Mouse (Mus musculus): ENCODE data around the gene Dnttip1. TPM values are rescaled to one million over a fixed set of nuclear protein-coding genes. Genes with fewer than 3 reads are reported as not detected.
"Not testable (repeated sequence)": the region's sequence is repeated elsewhere in the genome, so short reads cannot be mapped to it uniquely, and the experiment has no call there.

Gene Dnttip1
- polyA plus RNA-seq (2012; rRNA removed) = 29.9 and 49.6 TPM in 2 replicates

DNA sequence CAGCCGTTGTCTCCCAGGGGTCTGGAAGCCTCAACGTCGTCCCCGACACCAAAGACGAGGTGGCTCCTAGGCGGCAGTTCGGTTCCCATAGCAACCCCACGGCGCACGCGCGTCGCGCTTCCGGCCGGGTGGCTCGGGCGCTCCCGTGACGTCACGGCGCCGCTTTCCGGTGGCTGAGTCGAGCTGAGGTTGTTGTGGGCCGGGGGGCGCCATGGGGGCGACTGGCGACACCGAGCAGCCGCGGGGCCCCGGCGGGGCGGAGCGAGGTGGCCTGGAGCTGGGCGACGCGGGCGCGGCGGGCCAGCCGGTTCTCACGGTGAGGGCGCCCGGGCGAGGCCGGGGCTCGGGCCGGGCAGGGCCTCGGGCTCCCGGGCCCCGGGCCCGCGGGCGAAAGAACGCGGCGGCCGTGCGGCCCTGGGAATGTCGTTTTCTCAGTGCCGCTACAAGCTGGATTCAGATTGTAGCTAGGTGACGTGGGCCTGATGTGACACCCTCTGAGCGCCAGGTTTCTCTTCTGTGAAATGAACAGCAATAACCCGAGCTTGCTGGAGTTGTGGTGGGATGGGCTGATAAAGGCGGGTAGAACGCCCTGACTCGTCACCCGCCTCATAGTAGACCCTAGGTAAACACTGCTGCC is at the start of gene Dnttip1, which contains the start of gene Wfdc3:
Dnttip1 (plus strand) TSS at position 141 of the 637 bp plus-strand sequence.
Wfdc3 (minus strand) TSS at position 89 of the 637 bp plus-strand sequence.
- DNase-seq (ENCODE audit: low read depth) = no peak

DNA sequence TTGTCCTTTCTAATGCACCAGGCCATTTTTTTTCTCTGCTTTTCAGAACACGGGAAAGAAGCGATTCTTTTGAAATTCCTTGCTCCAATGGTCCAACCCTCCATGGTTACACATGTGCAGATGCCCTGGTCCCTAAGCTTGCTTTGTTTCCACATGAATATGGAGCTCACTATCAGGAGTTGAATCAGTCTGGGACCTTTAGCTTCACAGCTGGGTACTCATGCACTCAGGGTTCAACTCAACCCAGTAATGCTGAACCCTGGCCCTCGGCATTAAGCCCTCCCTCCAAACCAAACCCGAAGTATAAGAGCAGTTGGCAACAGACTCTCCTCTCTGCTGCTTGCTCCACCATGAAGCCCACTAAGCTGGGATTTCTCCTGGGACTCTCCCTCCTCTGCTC is 47.6 kb upstream of the Dnttip1 start, which contains the start of gene Spint4:
Spint4 (plus strand) TSS at position 301 of the 400 bp plus-strand sequence.
- no peak for DNase-seq (ENCODE audit: low read depth)

- no peak for DNase-seq (ENCODE audit: low read depth)
Measured at GRCm38 (mm10) chr2:164700959-164701358, 44.8 kb upstream of the Dnttip1 start.

DNA sequence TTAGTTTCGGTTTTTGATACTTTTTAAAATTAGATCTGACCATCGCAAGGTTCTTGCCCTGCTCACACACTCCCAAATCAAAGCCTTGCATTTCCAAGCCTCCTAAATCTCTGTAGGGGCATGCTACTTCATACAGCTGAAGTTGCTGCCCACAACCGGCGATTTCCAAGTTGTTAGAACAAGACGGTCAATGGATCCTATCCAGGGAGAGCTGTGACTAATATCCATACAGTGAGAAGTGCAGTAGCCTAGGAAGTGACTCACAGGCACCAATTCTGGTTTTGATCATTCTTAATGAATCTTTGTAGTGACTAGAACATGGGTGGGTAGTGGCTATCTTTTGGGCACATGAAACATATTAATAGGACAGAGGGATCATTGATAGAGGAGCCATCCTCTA is 44.0 kb upstream of the Dnttip1 start:
- no peak for DNase-seq (ENCODE audit: low read depth)

DNA sequence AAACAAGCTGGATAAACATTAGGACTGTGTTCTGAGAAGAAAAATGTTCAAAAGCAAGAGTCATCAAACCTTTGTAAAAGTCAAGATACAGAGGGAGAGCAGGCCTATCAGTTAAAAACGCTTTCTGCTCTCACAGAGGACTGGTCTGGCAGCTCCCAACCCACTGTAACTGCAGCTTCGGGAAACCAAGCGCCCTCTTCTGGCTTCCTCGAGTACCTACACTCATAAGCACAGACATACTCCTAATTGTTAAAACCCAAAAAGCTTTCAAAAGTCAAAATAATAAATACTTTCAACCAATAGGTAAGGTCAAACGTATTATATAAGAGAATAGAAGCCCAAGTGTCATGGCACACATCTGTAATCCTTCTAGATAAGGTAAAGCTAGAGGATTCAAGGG is 41.5 kb upstream of the Dnttip1 start:
- DNase-seq (ENCODE audit: low read depth) = no peak

DNA sequence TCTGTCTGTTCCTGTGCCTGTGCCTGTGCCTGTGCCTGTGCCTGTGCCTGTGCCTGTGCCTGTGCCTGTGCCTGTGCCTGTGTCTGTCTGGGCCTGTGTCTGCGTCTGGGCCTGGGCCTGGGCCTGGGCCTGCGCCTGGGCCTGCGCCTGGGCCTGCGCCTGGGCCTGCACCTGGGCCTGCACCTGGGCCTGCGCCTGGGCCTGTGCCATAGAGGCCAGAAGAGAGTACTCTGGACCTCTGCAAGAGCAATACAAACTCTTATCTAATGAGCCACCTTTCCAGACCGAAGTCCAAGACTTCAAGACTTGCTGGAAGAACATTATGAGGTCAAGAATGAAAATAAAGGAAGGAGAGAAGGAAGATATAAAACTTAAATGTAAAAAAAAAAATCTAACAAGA is 40.5 kb upstream of the Dnttip1 start:
- DNase-seq (ENCODE audit: low read depth) = no peak

- no peak for DNase-seq (ENCODE audit: low read depth)
Measured at GRCm38 (mm10) chr2:164705991-164706390, 39.8 kb upstream of the Dnttip1 start.

- DNase-seq (ENCODE audit: low read depth) = no peak
Measured at GRCm38 (mm10) chr2:164715005-164715404, 30.8 kb upstream of the Dnttip1 start, which contains the start of gene Spint5. Gene Spint5, plus strand, starts transcription at chr2:164715305.

GRCm38 (mm10) chr2:164716194-164716786 is 29.5 kb upstream of the Dnttip1 start:
- not testable (repeated sequence) for DNase-seq (ENCODE audit: low read depth)

DNA sequence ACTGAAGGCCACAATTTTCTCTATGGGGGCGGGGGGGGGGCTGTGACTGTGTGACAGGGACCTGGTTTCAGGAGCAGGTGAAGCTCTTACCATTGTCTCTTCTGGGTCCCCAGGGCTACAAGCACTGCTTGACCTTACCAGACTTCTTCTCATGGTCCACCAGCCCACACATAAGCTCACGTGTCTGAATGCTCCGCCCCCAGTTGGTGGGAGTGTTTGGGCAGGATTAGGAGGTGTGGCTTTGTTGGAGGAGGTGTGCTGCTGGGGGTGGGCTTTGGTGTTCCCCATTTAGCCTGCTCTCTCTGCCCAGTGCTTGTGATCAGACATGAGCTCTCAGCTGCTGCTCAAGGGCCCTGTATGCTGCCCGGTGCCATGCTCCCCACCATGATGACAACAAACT is 22.5 kb upstream of the Dnttip1 start:
- DNase-seq (ENCODE audit: low read depth) = no peak

- DNase-seq (ENCODE audit: low read depth) = no peak
Measured at GRCm38 (mm10) chr2:164725895-164726619, 19.7 kb upstream of the Dnttip1 start.

DNA sequence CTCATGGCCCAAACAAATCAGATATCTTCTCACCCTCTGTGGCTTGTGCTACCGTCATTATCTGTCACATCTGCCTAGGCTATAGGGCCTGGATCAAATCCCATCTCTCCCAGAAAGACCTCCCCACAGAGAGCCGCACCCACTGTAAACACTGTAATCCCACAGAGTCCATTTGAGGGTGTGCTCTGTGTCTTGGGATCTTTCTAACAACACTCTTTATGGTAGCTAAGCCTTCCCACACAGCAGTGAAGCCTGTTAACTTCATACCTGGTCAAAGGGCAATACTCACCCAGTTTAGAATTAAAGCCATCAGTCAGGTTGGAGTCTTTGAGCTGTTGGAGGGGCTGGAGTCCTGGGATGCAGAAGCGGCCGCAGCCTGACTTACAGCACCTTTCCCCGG is 14.1 kb upstream of the Dnttip1 start:
- no peak for DNase-seq (ENCODE audit: low read depth)

- no peak for DNase-seq (ENCODE audit: low read depth)
Measured at GRCm38 (mm10) chr2:164733259-164733658, 12.5 kb upstream of the Dnttip1 start.

- DNase-seq (ENCODE audit: low read depth) = no peak
Measured at GRCm38 (mm10) chr2:164734839-164735238, 10.9 kb upstream of the Dnttip1 start.

DNA sequence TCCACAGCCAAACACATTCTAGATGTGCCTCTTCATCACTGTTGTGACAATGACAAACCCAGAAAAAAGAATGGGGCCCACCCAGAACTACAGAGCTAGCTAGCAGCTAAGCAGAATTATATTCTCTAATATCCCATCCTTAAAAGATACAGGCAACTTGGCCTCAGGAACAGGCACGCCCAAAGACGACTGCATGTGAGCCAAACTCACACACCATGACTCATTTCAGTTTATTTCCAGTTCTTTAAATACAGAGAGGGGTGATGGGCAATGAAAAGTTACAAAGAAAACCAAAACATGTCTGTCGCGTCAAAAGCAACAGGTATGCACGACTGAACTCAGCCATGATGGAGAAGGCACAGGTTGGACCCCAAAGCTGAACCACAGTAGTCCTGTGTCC is 10.3 kb upstream of the Dnttip1 start:
- no peak for DNase-seq (ENCODE audit: low read depth)

DNA sequence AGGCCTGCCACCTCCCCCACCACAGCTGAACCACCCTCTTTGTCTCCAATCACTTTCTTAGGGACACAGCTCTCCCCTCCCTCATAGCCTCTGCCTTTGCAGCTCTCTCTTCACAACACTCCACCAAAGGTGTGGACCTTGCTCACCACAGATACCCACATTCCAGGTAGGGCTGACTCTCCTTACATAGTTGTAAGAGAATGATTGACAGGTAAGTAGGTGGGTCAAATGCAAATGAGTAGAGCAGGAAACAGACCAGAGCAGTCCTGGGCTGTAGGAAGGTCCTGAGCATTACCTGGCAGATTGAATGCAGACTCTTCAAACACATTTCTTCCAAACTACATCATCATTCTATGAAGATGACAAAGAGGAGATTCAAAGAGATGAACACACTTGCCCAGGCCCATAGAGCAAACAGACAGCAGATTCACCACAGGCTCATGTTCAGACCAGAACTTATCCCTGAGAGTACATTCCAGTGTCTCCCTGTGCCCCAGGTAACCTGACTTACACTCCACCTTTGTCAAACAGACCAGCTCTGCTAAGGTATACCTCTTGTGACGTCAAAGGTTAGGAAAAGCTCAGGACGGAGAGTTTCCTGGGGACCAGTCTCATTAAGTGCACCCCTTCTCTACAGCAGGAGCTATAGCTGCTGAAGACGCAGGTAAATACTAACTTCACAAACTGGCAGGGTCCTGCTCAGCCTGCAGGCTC is 8.2 kb upstream of the Dnttip1 start:
- DNase-seq (ENCODE audit: low read depth) = no peak

GRCm38 (mm10) chr2:164739876-164740275 is 5.9 kb upstream of the Dnttip1 start:
- no peak for DNase-seq (ENCODE audit: low read depth)

GRCm38 (mm10) chr2:164744987-164745386 is 796 bp upstream of the Dnttip1 start:
- no peak for DNase-seq (ENCODE audit: low read depth)

- DNase-seq (ENCODE audit: low read depth) = no peak
Measured at GRCm38 (mm10) chr2:164746693-164747092, 910 bp downstream of the Dnttip1 start.

DNA sequence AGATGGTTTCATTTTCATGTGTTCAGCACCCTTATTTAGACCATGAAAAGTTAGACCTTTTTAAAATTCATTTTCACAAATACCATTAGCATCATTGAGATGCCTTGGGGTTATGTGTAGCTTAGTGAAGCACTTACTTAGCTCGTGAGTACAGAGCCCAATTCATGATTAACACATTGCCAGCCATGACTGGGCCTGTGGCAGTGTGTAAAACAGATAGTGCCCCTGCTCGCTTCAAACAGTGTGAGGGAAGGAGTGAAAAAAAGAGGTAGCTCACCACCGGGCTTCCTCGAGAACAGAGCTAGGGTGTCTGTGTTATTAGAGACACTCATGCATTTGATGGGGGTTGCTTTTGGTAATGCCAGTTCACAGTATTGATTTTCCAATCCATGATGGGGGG is 2.4 kb downstream of the Dnttip1 start:
- DNase-seq (ENCODE audit: low read depth) = no peak

DNA sequence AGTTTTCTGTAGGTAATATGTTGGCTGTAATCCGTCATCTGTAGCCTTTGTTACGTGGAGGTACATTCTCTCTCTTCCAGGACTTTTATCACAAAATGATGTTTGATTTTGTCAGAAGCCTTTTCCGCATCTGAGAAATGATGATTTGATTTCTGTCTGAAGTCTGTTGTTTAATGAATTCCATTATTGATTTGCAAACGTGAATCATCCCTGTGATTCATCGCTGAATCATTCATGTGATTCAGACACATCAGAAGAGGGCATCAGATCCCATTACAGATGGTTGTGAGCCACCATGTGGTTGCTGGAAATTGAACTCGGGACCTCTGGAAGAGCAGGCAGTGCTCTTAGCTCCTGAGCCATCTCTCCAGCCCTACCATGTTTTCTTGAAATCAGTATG is 3.2 kb downstream of the Dnttip1 start:
- no peak for DNase-seq (ENCODE audit: low read depth)

DNA sequence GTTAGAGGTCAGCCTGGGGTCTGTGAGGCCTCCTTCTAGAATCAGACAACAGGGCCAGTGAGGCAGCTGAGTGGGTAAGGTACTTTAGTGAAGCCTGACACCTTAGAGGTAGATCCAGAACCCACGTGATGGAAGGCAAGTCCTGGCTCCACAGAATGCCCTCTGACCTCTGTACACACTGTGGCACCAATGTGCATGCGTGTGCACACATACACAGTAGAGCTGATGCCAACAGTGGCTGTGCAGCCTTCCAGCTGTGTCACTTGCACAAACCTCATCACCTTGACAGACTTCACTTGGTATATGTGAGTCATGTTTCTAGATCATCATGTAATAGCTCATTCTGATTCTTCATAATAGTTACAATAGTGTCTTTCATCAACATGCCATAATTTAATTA is 6.7 kb downstream of the Dnttip1 start:
- no peak for DNase-seq (ENCODE audit: low read depth)

All from gonadal fat pad, adult 2 months (tissue).